Mouse (Mus musculus) liver, adult 2 months (tissue): ENCODE data around the gene Kirrel3.

Experiments
- CTCF ChIP-seq: fragments of 200-500 bp; IDR thresholded peaks from 2 replicates; pipeline ENCODE4 v1.5.1; 2011; ENCODE audit warnings: low read depth, low read length, control low read depth
- POLR2A ChIP-seq: fragments of 200-500 bp; IDR thresholded peaks from 2 replicates; pipeline ENCODE4 v1.6.1; 2011; ENCODE audit warnings: low read length, control low read depth; ENCODE audit not compliant: insufficient read depth; ENCODE audit errors: extremely low read depth

GRCm38 (mm10) chr9:34942122-34942831, 456.6 kb downstream of the Kirrel3 start:
- TF ChIP-seq POLR2A (no peak), CTCF (no peak)
